Mouse (Mus musculus) ES-Bruce4 (cell line): ENCODE measurements around the gene Fam126b. TPM values are rescaled to one million over a fixed set of nuclear protein-coding genes. Genes with fewer than 3 reads are reported as not detected.
A peak's percentile ranks its signal among the peaks of the same experiment; 100 is the strongest.

ENCODE experiments used
- H3K27ac ChIP-seq: 2 replicates; pipeline ENCODE4 v1.5.1; 2012; ENCODE audit warnings: low read length, inconsistent platforms; ENCODE audit not compliant: insufficient read depth
- H3K27me3 ChIP-seq: 2 replicates; pipeline ENCODE4 v1.6.1; 2012; ENCODE audit warnings: mild to moderate bottlenecking, low read length, inconsistent platforms; ENCODE audit not compliant: control insufficient read depth, poor library complexity, insufficient read depth, severe bottlenecking
- H3K36me3 ChIP-seq: 2 replicates; pipeline ENCODE4 v1.6.1; 2012; ENCODE audit warnings: inconsistent platforms, mild to moderate bottlenecking, low read length, moderate library complexity; ENCODE audit not compliant: control insufficient read depth, poor library complexity, insufficient read depth, severe bottlenecking
- H3K4me1 ChIP-seq: one replicate; pipeline ENCODE4 v1.8.1; 2011; ENCODE audit warnings: low read length; ENCODE audit not compliant: control insufficient read depth, insufficient read depth
- H3K4me3 ChIP-seq: 2 replicates; pipeline ENCODE4 v1.5.1; 2011; ENCODE audit warnings: low read depth, mild to moderate bottlenecking, low read length
- H3K9ac ChIP-seq: 2 replicates; pipeline ENCODE4 v1.6.1; 2012; ENCODE audit warnings: low read depth, mild to moderate bottlenecking, inconsistent platforms; ENCODE audit not compliant: poor library complexity, severe bottlenecking
- H3K9me3 ChIP-seq: replicated peaks from 2 replicates; pipeline ENCODE4 v1.6.1; 2012; ENCODE audit warnings: mild to moderate bottlenecking, low read length, inconsistent platforms; ENCODE audit not compliant: control insufficient read depth, poor library complexity, insufficient read depth, severe bottlenecking
- CTCF ChIP-seq: IDR thresholded peaks from one replicate; pipeline ENCODE4 v1.8.1; 2011; ENCODE audit warnings: low read depth, low read length
- EP300 ChIP-seq: IDR thresholded peaks from 2 replicates; pipeline ENCODE4 v1.6.1; 2011; ENCODE audit warnings: low read depth, low read length; ENCODE audit not compliant: insufficient read depth
- POLR2A ChIP-seq: IDR thresholded peaks from one replicate; pipeline ENCODE4 v1.8.1; 2011; ENCODE audit warnings: low read length; ENCODE audit not compliant: insufficient read depth
- polyA plus RNA-seq: library from polyadenylated mRNA; stranded (reverse); fragments of >200 nt; gene quantifications from 2 replicates; pipeline ENCODE4 v1.2.4, GENCODE M21; 2011; ENCODE audit warnings: low read depth; ENCODE audit not compliant: missing spikeins, insufficient read depth, insufficient read length

Gene Fam126b
- polyA plus RNA-seq, 1 experiment = 16.6 TPM

DNA sequence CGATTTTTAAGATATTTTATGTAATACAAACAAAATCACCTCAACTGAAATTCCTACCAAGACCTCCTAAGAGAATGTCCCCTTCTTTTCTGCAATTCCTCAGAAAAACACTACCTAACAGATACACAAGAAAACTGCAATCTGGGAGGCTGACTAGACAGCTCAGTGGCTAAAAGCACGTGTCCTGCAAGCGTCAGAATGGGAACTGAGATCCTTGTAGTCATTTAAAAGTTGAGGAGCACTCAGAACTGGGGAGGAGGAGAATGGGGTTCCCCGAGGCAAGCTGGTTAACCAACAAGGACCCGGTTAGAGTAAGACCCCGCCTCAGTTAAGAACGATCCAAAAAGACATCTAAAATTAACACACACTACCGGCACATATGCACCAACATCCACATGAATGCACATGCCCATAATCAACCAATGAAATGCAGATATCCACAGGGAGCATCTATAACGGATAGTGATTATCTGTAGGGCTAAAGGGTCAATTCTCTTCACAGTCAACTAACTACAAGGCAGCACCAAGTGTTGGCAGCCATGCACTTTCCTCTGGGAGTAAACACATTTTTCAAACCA lies 82.2 kb downstream of the Fam126b start:
- Histone ChIP-seq H3K36me3 (peaks cover 20% of the 10 kb centered on the region), H3K4me3 (peak overlapping the region; percentile 99), H3K9me3 (peaks cover 33% of the 10 kb centered on the region), H3K27ac (no peak overlapping the region), H3K9ac (peak overlapping the region; percentile 96), H3K4me1 (no peaks in the 10 kb centered on the region), H3K27me3 (no peaks in the 10 kb centered on the region)
- TF ChIP-seq POLR2A = no peak
- TF ChIP-seq CTCF = no peak
- no peak for TF ChIP-seq EP300

DNA sequence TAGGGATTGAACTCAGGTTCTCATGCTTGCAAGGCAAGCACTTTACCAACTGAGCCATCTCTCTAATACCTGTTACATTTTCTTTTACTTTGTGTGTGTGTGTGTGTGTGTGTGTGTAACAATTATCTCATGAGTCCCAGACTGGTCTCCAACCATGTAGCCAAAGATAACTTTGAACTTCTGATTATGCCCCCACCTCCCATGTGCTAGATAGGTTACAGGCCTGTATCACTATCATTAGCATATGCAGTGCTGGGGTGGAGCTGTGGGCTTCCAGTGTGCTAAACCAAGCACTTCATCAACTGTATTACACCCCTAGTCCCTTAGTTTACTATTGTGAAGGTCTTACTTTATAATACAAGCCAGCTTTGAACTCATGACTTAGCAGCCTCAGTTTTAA lies 83.0 kb downstream of the Fam126b start:
- no peak overlapping the region for H3K27ac ChIP-seq
- peak overlapping the region; percentile 96; the same call in 1 of the 2 replicates for H3K9ac ChIP-seq
- no peaks in the 10 kb centered on the region for H3K27me3 ChIP-seq
- peaks cover 26% of the 10 kb centered on the region for H3K9me3 ChIP-seq
- peaks cover 24% of the 10 kb centered on the region for H3K36me3 ChIP-seq
- no peaks in the 10 kb centered on the region for H3K4me1 ChIP-seq
- no peak overlapping the region for H3K4me3 ChIP-seq
- TF ChIP-seq POLR2A (no peak), CTCF (no peak), EP300 (no peak)

DNA sequence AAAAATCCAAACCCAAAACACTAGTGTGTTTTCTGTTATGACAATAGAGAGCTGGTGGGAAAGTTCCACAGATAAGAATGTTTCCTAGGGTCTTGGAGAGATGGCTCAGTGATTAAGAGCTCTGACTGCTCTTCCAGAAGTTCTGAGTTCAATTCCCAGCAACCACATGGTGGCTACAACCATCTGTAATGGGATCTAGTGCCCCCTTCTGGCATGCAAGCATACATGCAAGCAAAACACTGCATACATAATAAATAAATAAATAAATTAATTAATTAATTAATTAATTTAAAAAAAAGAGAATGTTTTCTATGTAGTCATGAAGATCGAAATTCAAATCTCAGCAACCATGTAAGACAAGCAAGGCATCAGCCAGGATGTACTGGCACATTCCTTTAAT lies 87.4 kb downstream of the Fam126b start:
- Histone ChIP-seq H3K4me3 (no peak overlapping the region), H3K36me3 (peaks cover 57% of the 10 kb centered on the region)
- TF ChIP-seq EP300 (no peak), CTCF (no peak), POLR2A (no peak)

DNA sequence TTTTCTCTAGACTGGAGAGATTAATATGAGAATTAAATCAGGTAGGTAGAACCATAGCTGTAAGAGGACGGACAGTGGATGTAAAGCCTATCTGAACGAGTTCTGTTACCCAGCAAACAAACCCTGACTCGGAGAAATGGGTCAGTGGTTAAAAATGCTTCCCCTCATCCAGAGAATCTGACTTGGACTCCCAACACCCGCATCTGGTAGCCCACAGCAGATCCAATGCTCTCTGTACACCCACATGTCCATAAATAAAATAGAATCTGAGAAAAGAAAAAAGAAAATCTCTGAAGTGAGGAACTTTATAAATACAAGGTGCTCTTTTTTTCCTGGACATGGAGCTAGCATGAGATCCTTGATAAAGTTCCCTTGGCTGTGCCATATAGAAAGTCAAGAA lies 88.4 kb downstream of the Fam126b start:
- peaks cover 63% of the 10 kb centered on the region for H3K36me3 ChIP-seq
- no peaks in the 10 kb centered on the region for H3K27me3 ChIP-seq
- no peaks in the 10 kb centered on the region; the same call in 1 of the 2 replicates for H3K9me3 ChIP-seq
- H3K4me1 ChIP-seq = no peaks in the 10 kb centered on the region
- no peak overlapping the region for H3K4me3 ChIP-seq
- TF ChIP-seq POLR2A (no peak), CTCF (no peak), EP300 (no peak)
- H3K27ac ChIP-seq = no peak overlapping the region
- no peak overlapping the region for H3K9ac ChIP-seq

More for the DNA sequence above, 87.4 kb downstream of the Fam126b start:
- Histone ChIP-seq H3K27me3 (no peaks in the 10 kb centered on the region), H3K27ac (no peak overlapping the region), H3K4me1 (no peaks in the 10 kb centered on the region), H3K9ac (no peak overlapping the region), H3K9me3 (no peaks in the 10 kb centered on the region)

DNA sequence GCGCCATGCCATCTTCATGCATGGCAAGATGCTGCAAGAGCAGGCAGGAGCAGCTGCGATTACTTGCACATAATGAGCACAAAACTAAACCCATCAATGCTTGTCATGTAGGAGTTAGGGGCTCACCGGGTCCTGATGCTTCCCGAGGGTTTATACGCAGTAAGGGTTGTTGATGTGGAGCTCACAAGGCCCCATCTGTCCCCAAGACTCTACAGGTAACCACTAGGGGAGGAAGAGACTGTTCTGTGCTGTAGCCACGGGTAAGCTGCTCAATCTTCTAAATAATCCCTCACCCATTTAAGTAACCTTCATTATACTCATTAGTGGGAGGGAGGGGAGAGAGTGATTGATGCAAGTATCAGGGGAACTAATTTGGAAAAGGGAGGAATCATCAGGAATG lies 90.5 kb downstream of the Fam126b start:
- Histone ChIP-seq H3K36me3 (peaks cover 78% of the 10 kb centered on the region), H3K4me1 (no peaks in the 10 kb centered on the region), H3K9me3 (peaks cover 4% of the 10 kb centered on the region), H3K27me3 (no peaks in the 10 kb centered on the region), H3K9ac (no peak overlapping the region), H3K27ac (no peak overlapping the region), H3K4me3 (no peak overlapping the region)
- TF ChIP-seq POLR2A = no peak
- TF ChIP-seq CTCF = no peak
- no peak for TF ChIP-seq EP300

DNA sequence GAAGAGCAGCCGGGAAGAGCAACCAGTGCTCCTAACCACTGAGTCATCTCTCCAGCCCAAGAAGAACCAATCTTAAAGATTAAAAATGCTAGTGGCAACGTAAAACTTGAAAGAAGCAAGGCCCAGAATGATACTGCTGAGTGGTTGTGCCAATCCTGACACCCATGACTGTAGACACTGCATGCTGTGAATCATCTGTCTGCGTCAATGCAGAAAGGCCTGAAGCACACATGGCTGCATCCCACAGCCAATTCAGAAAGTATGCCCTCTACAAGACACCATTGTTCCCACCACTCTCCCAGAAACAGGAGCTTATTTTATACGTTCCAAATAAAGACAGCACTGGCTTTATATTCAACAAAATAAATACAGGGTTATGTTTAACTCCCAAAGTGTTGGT lies 103.5 kb downstream of the Fam126b start:
- peaks cover 45% of the 10 kb centered on the region for H3K36me3 ChIP-seq

More for the DNA sequence above, 103.5 kb downstream of the Fam126b start:
- Histone ChIP-seq H3K4me3 (no peak overlapping the region), H3K27me3 (no peaks in the 10 kb centered on the region), H3K4me1 (no peaks in the 10 kb centered on the region), H3K27ac (no peak overlapping the region), H3K9ac (no peak overlapping the region), H3K9me3 (no peaks in the 10 kb centered on the region)
- TF ChIP-seq EP300 (no peak), CTCF (no peak), POLR2A (no peak)
